Mouse (Mus musculus) lung, adult 18-20 months (tissue): ENCODE data around the gene Mrps11.

Source experiments
- DNase-seq, 2 experiments: peaks; one replicate each; pipeline ENCODE4 v3.0.0; 2022; ENCODE audit warnings: mixed read lengths in 2 of 2

The Mrps11 gene

GRCm38 (mm10) chr7:78793895-78794570 is 11.1 kb downstream of the Mrps11 start:
- DNase-seq: no peak

- no peak for DNase-seq
Measured at GRCm38 (mm10) chr7:78794571-78795092, 11.7 kb downstream of the Mrps11 start.

GRCm38 (mm10) chr7:78796624-78797023 is 13.7 kb downstream of the Mrps11 start:
- DNase-seq: no peak

- no peak for DNase-seq
Measured at GRCm38 (mm10) chr7:78797843-78798455, 15.0 kb downstream of the Mrps11 start.

- DNase-seq: no peak
Measured at GRCm38 (mm10) chr7:78799730-78800496, 17.0 kb downstream of the Mrps11 start.

GRCm38 (mm10) chr7:78803841-78804240 is 20.9 kb downstream of the Mrps11 start:
- DNase-seq: peak in 1 of 2 experiments; percentile 19

- no peak for DNase-seq
Measured at GRCm38 (mm10) chr7:78807192-78807591, 24.3 kb downstream of the Mrps11 start.

- no peak for DNase-seq
Measured at GRCm38 (mm10) chr7:78813791-78814190, 30.9 kb downstream of the Mrps11 start.

GRCm38 (mm10) chr7:78814766-78815165 is 31.8 kb downstream of the Mrps11 start:
- no peak for DNase-seq

GRCm38 (mm10) chr7:78818336-78818735 is 35.4 kb downstream of the Mrps11 start:
- DNase-seq: no peak

- peak in 1 of 2 experiments; percentile 14 for DNase-seq
Measured at GRCm38 (mm10) chr7:78826682-78827385, 43.9 kb downstream of the Mrps11 start.

GRCm38 (mm10) chr7:78827749-78828362 is 44.9 kb downstream of the Mrps11 start:
- DNase-seq: no peak

- DNase-seq: no peak
Measured at GRCm38 (mm10) chr7:78835656-78836055, 52.7 kb downstream of the Mrps11 start.

- DNase-seq: no peak
Measured at GRCm38 (mm10) chr7:78837250-78837649, 54.3 kb downstream of the Mrps11 start.

GRCm38 (mm10) chr7:78841601-78842000 is 58.7 kb downstream of the Mrps11 start:
- DNase-seq: no peak
